In the genomic region with DNA sequence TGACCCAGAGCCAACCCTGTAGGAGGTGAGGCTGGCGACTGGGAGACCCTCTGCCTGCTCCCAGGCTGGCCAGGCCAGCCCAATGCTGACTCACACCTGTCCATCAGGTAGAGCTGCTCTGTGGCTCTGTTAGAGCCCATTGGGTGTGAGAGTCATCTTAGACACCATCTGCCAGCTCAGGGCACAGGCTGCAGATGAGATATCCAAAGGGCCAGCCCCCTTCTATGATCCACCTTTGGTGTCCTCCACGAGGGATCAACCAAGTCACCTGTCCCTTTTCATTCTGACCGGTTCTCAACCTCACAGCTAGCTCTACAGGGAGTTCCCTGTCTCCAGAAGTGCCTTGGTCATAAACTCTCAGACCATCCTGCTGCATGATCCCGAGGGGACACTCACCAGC, we compare ENCODE assay signal across 8 mouse cellular contexts. TPM values are rescaled to one million over a fixed set of nuclear protein-coding genes. Genes with fewer than 3 reads are reported as not detected.
DNase-seq lines count a peak whose midpoint lies in the region; ATAC-seq lines count a peak whose summit lies in the region.

No protein-coding gene starts in this region.

- no peaks in the 10 kb centered on the region for H3K9me3 ChIP-seq in limb, embryonic 11.5 days (ENCODE audit: control insufficient read depth, low read length)
- H3K9me3 ChIP-seq in stomach, embryonic 14.5 days (ENCODE audit: control insufficient read depth, low read depth, low read length): no peaks in the 10 kb centered on the region

- WGBS in limb, embryonic 11.5 days: 64% methylated on average over 4 of the region's 4 CpGs
- 46% methylated on average over 4 of the region's 4 CpGs for WGBS in stomach, embryonic 14.5 days

- H3K27ac ChIP-seq in limb, embryonic 11.5 days (replicated peaks; ENCODE audit: low read depth, low read length): no peak overlapping the region
- no peak overlapping the region for H3K27ac ChIP-seq in stomach, embryonic 14.5 days (ENCODE audit: low read length)

- H3K27me3 ChIP-seq in limb, embryonic 11.5 days (ENCODE audit: control insufficient read depth, insufficient read depth, low read length): no peaks in the 10 kb centered on the region
- no peaks in the 10 kb centered on the region for H3K27me3 ChIP-seq in stomach, embryonic 14.5 days (ENCODE audit: control insufficient read depth, insufficient read depth, low read length)

- peak overlapping the region; percentile 97 for H3K4me2 ChIP-seq in limb, embryonic 11.5 days (ENCODE audit: low read depth, severe bottlenecking)
- H3K4me2 ChIP-seq in stomach, embryonic 14.5 days (replicated peaks; ENCODE audit: low read depth, low read length): peak overlapping the region; percentile 97

- peak overlapping the region; percentile 97 for H3K4me3 ChIP-seq in limb, embryonic 11.5 days (ENCODE audit: low read depth, low read length)
- peak overlapping the region; percentile 94 for H3K4me3 ChIP-seq in stomach, embryonic 14.5 days (ENCODE audit: low read depth, low read length)

- peak overlapping the region; percentile 80 for H3K9ac ChIP-seq in limb, embryonic 11.5 days (ENCODE audit: low read length)
- H3K9ac ChIP-seq in stomach, embryonic 14.5 days (replicated peaks; ENCODE audit: low read depth, low read length): peak overlapping the region; percentile 92; the same call in 1 of the 2 replicates

- peaks cover 27% of the 10 kb centered on the region for H3K4me1 ChIP-seq in limb, embryonic 11.5 days (ENCODE audit: control insufficient read depth, insufficient read depth, low read length)
- peaks cover 29% of the 10 kb centered on the region for H3K4me1 ChIP-seq in stomach, embryonic 14.5 days (ENCODE audit: control insufficient read depth, insufficient read depth, low read length)

- ATAC-seq in limb, embryonic 11.5 days (ENCODE audit: insufficient number of reproducible peaks, low FRiP score, low TSS enrichment, low read depth): no peak
- no peak for ATAC-seq in stomach, embryonic 14.5 days (ENCODE audit: insufficient number of reproducible peaks, insufficient read depth, low FRiP score, low read depth)
- ATAC-seq in frontal cortex, adult (ENCODE audit: low TSS enrichment): no peak

- peak; percentile 51 for DNase-seq in cerebellum, adult 9-11 months
- no peak for DNase-seq in cerebellum, postnatal 25 days
- DNase-seq in ovary, postnatal 36 days (ENCODE audit: low spot score): peak; percentile 4
- DNase-seq in ovary, postnatal 14 days (ENCODE audit: low spot score): no peak
- no peak for DNase-seq in limb, embryonic 11.5 days (ENCODE audit: low spot score)
- no peak for DNase-seq in yolk sac, embryonic 10.5 days (ENCODE audit: low spot score)

- H3K36me3 ChIP-seq in limb, embryonic 11.5 days (ENCODE audit: control insufficient read depth, insufficient read depth, low read length): peaks cover 37% of the 10 kb centered on the region
- H3K36me3 ChIP-seq in stomach, embryonic 14.5 days (ENCODE audit: control insufficient read depth, insufficient read depth, low read length): peaks cover 54% of the 10 kb centered on the region

RNA-seq across cellular contexts. Expression of a gene that starts 2.0 kb away (rescaled TPM):
- polyA plus RNA-seq in limb, embryonic 11.5 days (2014; fragmentation: Nextera tagmentation; extraction: Ambion mirVana): 87.3 and 91.8 TPM in 2 replicates
- polyA plus RNA-seq in stomach, embryonic 14.5 days (2014; fragmentation: Nextera tagmentation; extraction: Ambion mirVana): 69.0 and 70.9 TPM in 2 replicates

RNA-seq across cellular contexts. Expression of a gene that starts 26.1 kb away (rescaled TPM):
- 87.4 and 95.9 TPM in 2 replicates for polyA plus RNA-seq in limb, embryonic 11.5 days (2014; fragmentation: Nextera tagmentation; extraction: Ambion mirVana)
- polyA plus RNA-seq in stomach, embryonic 14.5 days (2014; fragmentation: Nextera tagmentation; extraction: Ambion mirVana): 59.7 and 66.9 TPM in 2 replicates

RNA-seq across cellular contexts. Expression of a gene that starts 38.2 kb away (rescaled TPM):
- polyA plus RNA-seq in limb, embryonic 11.5 days (2014; fragmentation: Nextera tagmentation; extraction: Ambion mirVana): 266 and 275 TPM in 2 replicates
- 218 and 224 TPM in 2 replicates for polyA plus RNA-seq in stomach, embryonic 14.5 days (2014; fragmentation: Nextera tagmentation; extraction: Ambion mirVana)

RNA-seq across cellular contexts. Expression of a gene that starts 38.3 kb away (rescaled TPM):
- 23.7 and 29.5 TPM in 2 replicates for polyA plus RNA-seq in limb, embryonic 11.5 days (2014; fragmentation: Nextera tagmentation; extraction: Ambion mirVana)
- polyA plus RNA-seq in stomach, embryonic 14.5 days (2014; fragmentation: Nextera tagmentation; extraction: Ambion mirVana): 27.8 and 29.5 TPM in 2 replicates

RNA-seq across cellular contexts. Expression of a gene that starts 59.7 kb away (rescaled TPM):
- polyA plus RNA-seq in limb, embryonic 11.5 days (2014; fragmentation: Nextera tagmentation; extraction: Ambion mirVana): 11.2 and 13.4 TPM in 2 replicates
- polyA plus RNA-seq in stomach, embryonic 14.5 days (2014; fragmentation: Nextera tagmentation; extraction: Ambion mirVana): 3.6 and 5.4 TPM in 2 replicates

Comparison
In these comparisons a context has a peak if more than half of its experiments do, and no peak if none do; other contexts are left out.
1. DNase-seq: peak in cerebellum, adult 9-11 months (single experiment) and ovary, postnatal 36 days (single experiment); none in cerebellum, postnatal 25 days (0 of 2), ovary, postnatal 14 days (single experiment), limb, embryonic 11.5 days (single experiment) and yolk sac, embryonic 10.5 days (single experiment).